Mouse (Mus musculus): ENCODE measurements at regions not wholly inside any gene's neighbourhood (a gene's known extent, or its start where the extent isn't known, plus 50 kb on each side); places are given as distances from the start of the nearest gene placed in this dataset.

DNA sequence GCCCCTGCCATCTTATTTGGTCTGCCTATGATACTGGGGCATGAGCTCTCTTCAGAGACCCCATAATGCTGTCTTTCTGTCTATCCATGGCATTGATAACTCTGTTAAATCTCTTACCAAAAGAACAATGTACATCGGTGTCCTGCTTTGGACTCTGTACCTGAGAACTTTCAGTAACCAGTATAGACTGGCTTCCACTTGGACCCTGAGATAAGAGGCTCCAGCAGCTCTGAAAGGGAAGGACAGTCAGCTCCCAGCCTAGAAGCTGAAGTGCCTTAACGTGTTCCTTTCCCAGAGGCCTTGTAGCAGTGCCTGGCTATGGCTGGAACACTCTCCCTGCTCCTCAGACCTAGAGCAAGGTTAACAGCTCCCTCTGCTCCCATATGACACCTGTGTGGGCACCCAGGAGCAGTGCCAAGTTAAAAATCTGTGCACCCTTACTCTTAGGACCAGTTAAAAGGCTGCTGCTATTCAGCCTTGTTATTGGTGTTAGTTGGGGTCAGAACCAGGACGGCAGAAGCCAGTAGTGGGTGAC lies 343.8 kb upstream of the Hs6st1 start:
- DNase-seq: no peak

DNA sequence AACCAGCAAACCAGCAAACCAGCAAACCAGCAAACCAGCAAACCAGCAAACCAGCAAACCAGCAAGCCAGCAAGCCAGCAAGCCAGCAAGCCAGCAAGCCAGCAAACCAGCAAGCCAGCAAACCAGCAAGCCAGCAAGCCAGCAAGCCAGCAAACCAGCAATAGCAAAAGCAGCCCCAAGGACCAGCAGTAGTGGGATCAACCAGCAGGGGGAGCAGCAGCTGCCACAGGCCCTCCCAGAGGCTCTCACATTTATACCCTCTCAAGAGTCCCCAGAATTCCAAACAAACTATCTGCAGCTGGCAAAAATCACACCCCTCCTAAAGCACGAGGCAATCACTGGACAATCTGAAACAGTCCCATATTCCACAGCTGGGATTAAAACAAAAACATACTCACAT lies 341.6 kb upstream of the Hs6st1 start:
- peak; percentile 57 for DNase-seq

DNA sequence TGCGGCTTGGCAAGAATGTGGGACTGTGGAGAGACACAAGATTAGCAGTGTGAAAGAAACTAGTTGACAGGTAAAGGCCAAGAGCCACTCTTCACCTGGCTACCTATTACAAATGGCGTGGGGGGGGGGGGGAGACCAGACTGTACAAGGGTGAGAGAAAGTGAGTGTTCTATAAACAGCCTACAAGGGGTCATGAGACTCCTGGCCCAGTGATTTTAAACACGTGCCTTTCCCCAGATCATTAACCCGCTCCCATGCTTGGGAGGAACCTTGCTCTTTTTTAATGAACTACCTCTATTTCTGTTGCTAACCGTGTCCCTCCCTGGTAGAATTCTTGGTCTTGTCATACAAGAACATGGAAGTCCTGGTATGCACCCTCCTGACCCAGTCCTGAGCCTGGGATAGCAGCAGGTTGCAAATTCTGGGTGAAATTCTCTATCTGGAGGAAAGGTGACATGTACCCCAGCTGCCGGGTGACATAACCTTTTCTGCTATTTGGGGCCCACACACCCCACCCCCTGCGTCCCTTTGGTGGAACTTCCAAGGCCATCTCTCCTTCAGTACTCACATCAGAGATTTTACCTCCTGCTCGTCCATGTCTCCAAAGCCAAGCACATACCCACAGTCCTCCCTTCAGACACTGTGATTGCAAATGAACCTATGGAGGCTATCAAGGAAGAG lies 340.8 kb upstream of the Hs6st1 start:
- DNase-seq: peak; percentile 64

DNA sequence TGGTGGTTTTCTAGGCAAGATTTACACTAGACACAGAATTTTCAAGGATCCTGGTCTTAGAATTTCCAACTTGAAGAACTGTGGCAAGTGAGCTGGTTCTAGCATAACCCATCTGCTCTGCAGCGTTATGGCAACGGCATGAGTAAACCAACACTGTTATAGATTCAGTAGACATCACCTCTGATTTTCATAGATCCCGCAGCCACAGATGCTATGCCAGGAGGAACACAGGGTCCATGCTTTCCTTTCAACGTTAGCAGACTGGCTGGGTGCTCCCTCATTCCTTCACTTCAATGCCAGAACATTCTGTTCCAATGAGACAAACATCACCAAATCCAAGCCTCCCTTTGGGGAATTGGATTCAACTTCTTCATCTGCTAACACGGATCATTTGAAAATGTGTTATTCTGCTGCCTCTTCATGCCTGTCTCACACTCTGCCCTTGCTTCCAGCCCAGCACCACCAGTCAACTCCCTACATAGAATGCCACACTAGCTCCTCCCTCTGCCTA lies 338.4 kb upstream of the Hs6st1 start:
- DNase-seq: no peak

DNA sequence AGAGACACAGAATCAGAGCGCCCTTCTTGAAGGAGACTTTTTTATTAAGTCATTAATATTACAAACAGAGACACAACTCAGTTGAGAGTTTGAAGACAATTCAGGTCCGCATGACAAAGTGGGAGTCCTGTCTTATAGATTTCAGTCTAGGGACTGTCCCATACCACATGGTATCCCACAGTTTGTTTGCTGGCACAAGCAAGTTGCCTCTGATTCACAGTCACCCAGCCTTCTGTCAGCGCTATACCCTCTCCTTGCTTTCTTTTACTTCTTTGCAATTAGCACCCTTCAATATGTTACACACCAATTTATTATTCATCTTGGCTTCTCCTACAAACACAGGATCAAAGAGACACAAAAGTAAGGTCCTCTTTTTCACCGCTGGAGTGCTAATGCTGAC lies 337.9 kb upstream of the Hs6st1 start:
- no peak for DNase-seq

DNA sequence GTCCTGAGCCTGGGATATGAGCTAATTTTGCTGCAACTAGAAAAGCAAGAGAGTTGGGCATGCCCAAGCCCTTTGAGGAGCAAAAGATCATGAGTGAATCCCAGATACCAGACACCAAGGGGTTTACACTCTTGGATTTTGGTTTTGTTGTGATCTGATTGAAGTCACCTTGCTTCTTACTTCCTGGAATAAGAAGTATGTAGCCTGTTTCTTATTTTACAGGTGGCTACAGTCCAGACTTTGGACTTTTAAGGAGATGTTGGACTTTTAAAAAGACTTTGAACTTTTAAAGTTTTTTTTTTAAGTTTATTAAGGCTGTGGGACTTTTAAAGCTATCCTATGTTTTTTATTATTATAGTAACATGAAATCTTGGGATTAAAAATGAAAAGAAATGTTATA lies 332.0 kb upstream of the Hs6st1 start:
- no peak for DNase-seq

DNA sequence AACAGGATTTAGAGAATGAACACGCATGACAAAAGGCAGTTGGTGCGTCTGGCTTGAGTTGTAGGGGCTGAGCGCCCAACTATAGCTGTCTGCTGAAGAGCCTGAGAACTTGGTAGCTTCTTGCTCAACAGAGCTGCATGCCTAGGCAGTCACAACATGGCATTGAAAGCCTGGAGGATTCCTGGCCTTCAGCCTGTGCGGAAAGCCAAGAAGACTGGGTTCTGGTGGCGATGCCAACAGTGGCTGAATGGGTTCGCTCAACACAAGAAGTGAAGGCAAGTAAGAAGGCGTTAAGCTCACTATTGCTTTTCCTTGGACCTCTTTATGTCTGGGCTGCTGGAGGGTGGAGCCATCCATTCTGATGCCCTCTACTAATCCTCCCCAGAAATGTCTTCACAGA lies 318.6 kb upstream of the Hs6st1 start:
- no peak for DNase-seq

DNA sequence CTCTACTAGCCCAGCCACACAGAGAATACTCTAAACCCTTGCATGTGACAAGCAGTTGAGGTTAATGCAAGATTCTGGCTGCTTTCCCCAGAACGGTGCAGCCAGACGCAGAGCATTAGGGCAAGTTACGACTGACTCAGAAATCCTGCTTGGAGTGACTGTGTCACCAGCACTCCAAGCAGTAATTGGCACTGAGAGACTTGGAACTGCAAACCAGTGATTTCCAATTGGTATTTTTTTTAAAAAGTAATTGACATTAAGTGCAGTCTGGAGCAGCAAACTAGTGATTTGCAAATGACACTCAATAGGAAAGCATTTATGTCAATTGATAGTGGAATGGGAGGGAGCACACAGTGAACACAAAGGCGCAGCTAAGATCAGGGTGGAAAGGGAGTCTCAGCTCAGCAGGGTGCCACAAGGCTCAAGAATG lies 318.1 kb upstream of the Hs6st1 start:
- no peak for DNase-seq

DNA sequence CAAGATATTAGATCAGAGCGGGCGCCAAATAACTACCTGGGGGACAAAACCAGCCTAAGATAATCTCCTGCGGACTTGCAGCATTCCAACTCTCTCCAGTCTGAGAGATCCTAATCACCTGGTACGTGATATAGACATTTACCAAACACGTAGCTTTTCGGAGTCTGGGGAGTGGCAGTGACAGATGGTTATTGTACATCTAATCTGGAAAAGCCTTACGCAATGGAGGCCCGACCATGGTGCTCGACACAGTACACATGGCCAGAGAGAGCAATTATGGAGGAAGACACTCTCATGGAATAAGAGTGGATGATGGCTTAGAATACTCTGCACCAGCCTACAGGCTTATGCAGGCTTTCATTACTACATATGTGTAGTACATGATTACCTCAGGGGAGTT lies 315.6 kb upstream of the Hs6st1 start:
- no peak for DNase-seq

DNA sequence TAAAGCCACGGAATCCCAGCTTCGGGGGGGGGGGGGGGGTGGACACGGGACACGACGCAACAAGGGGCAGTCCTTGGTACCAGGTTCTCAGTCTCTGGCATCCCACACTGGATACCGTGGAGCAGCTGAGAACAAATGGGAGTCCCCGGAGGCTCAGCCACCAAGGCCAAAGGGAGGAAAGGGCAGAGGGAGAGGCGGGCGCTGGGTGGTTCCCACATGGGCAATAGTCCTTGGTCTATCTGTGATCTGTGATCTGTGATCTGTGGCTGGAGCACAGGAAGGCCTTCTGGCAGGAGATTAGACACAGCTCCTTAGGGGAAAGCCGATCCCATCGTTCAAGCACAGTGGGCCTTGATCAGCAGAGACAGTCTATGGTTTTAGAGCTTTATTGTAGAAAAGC lies 314.0 kb upstream of the Hs6st1 start:
- DNase-seq: peak; percentile 7

DNA sequence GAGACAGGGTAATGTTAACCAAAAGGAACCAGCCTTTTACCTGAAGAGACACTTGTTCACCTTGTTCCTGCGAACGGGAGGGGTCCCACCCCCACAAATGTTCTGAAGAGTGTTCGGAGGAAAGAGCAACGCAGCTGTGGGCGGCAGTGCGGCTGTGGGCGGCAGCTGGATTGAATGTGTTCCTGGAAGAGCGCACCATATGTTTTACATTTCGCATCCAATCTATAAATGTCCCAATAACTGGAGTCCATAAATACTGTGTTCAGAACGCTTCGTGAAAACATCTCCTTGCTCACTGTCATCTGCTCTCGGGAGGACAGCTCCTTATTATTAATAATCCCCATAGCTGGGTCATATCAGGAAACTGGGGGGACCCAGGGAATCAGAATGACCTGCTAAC lies 309.2 kb upstream of the Hs6st1 start:
- DNase-seq: no peak

DNA sequence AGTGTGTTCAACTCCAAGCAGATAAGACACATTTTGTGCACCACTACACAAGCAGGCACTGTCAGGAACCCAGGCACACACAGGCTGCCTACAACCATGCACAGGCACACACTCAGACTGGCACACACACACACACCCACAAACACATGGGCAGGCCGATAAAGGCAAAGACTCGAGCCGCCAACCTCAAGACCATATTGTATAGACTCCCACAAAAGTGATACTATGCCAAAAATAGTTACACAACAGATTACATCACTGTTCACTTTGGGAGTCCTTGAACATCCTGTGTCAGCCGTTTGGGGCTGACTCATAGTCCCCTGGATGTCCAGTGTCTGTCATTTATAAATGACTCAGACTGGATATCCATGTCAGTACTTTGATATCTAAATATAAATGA lies 308.6 kb upstream of the Hs6st1 start:
- DNase-seq: no peak

DNA sequence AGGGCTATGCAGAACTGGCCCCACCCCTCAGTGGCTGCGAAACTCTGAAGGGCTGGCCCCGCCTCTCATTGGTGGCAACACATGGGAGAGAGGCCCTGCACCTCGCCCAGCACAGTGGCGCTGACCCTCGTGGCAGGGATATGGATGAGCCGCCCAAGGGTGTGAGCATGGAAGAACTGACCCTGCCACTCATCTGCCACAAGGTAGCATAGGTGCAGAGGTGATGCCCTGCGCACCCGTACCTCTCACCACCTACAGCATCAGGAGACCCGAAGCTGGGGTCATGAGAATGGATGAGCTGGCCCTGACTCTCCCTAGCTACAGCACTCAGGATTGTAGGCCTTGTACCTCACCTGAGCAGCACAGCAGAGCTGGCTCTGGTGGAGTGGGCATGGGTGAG lies 305.1 kb upstream of the Hs6st1 start:
- no peak for DNase-seq

DNA sequence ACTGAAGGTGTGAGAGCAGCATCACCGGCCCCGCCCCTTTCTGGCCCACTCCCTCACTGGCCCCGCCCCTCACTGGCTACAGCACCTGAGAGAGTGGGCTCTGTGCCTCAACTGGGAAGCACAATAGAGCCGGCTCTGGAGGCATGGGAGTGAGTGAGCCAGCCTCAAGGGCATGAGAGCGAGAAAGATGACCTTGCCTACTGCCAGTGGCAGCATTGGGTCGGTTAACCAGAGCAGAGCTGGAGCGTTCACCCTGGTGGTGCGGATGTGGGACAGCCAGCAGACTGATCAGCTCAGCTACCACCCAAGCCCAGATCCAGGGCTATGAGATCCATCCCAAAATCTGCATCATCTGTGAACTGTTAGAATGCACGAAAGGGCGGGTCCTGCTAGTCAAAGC lies 304.7 kb upstream of the Hs6st1 start:
- DNase-seq: no peak

DNA sequence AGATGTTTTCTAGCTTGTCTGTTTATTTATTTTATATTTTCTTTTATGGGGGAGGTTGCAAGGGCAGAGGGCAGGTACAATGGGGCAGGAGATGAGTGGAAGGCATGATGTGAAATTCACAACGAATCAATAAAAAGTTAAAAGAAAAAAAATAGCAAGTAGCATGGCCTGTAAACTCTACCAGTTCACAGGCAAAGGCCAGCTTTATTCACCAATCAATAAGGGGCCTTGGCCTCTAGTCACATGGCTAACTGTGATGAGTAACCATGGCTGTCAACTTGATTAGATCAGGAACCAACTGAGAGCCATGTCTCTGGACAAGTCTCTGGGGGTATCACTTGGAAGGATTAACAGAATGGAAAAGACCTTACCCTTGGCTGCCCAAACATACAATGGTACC lies 304.1 kb upstream of the Hs6st1 start:
- no peak for DNase-seq

DNA sequence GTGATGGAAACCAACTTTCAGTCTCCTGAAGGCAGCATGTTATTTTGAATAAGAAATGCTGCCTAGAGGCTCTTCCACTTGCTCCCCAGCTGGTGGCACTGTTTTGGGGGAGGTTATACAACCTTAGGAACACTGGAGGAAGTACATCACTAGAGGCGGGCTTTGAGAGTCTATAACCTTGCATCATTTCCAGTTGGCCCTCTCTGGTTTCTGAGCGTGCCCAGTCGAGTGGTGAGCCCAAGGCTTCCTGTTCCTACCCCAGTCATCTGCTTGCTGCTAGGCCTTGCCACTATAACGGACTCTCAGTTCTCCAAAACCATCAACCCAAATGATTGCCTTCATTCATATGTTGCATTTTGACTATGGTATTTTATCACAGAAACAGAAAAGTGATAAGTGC lies 302.5 kb upstream of the Hs6st1 start:
- DNase-seq: no peak

DNA sequence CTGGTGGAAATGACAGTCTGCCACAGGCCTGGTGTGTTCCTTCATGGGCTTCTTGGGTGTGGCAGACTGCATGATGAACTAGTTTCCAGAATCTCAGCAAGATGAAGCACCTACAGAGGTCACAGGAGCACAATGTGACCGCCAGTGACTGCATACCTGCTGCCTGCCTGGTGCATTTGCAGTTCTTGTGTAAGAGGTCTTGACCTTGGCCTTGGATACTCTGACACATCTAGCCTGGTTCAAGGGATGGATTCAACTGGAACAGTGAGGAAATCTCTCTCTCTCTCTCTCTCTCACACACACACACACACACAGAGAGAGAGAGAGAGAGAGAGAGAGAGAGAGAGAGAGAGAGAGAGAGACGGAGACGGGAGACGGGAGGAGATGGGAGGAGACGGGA lies 301.9 kb upstream of the Hs6st1 start:
- no peak for DNase-seq

DNA sequence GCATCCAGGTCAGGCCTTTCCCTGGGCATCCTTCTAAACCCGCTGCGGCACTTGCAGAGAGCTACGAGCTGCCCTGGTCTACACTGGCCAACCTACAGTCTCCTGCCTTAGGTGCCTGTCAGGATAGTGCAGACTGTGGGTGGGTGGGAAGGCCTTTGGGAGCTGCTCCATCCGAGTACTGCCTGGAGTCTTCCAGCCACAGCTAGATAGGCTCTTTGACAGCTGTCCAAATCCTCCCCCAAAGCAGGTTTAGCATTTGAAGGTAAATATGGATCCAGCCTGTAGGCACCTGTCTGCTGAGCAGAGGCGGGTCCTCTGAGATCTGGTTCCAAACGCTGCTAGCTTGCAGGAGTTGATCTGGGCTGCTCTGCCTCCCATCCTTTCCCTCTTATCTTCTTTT lies 295.6 kb upstream of the Hs6st1 start:
- no peak for DNase-seq

DNA sequence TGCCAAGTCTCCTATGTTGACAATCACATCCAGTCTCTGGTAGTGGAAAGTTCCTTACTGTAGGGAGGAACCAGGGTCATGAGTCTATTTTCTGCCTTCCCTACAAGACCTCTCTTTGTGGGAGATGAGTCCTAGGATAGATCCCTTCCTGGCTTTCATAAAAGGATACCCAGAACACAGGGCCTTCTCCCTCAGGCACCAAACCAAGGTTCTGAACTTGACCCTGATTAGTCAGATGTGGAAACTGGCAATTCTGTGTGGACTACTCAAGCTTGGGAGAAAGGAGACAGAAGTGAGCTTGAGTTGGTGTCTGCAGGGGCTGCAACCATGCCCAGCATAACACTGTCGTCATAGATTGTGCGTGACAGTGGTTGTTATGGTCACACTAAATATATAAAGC lies 293.6 kb upstream of the Hs6st1 start:
- no peak for DNase-seq

DNA sequence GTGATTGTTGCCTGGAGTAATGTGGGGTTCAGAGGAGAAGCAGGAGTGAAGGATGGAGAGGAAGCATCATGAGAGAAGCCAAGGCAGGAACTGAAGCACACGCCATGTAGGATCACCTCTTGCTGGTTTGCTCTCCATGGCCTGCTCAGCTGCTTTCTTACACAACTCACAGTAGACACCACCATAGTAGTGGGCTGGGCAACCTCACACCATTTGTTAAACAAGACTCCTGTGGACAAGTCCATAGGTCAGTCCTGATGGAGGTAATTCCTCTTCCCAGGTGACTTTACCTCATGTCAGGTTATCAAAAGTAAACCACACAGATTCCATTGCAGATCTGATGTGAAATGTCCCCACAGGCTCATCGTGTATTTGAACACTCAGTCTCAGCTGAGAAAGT lies 285.5 kb upstream of the Hs6st1 start:
- no peak for DNase-seq

DNA sequence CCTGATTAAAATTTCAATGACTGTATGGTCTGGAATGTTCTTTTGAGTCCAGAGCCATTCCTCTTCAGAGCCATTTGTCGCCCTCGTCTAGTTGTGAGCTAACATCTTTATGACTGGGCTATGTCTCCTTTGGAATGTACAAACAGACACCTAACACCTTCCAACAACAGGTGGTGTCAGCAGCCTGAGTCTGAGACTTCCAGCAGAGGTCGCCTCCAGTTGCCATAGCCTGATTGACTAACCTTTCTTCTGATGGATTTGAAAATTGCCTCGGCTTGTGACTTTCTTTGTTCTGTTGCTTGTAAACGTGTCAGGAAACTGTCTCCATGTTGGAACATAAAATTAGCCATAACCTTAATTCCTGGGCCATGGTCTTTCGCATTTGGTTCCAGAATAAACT lies 284.8 kb upstream of the Hs6st1 start:
- DNase-seq: peak; percentile 27

DNA sequence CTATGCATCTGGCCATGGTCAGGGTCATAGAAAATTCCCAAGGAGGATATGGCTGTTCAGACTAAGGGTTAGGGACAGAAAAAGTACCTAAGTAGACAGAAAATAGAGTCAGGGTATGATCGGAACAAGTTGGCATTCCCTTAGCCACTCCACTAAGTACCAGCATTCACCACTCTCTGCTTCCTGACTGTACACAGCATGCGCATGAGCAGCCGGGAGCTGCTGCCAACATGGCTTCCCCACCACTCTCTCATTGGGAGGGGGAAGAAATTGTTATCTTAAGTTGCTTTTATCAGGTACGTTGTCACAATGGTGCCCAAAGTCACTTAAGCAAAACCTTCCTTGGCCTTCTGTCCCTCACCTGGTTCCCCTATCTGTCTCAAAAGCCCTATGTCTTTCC lies 282.0 kb upstream of the Hs6st1 start:
- no peak for DNase-seq

DNA sequence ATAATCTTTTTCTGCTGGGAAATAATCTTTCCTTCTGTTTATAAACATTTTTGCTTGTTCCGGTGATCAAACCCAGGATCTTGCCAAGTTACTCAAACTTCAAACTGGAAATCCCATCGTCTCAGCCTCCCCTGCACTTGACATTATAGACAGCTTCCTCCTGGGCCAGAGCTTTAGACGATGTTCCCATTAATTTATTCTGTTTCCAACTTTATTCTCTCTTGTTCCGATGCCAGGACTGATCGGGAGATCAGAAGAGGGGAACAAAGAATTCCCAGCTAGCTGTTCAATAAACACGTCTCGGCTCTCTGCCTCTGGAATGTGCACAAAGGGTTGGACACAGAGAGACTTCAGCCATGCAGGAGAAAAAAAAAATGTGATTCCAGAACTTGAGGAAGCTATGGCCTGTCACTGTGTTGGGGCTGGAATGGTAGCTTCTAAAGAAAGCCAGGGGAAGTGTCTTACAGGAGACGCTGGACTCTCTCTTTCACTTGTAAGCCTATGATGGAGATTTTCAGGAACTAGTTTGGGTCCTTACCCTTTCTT lies 281.5 kb upstream of the Hs6st1 start:
- peak; percentile 9 for DNase-seq

DNA sequence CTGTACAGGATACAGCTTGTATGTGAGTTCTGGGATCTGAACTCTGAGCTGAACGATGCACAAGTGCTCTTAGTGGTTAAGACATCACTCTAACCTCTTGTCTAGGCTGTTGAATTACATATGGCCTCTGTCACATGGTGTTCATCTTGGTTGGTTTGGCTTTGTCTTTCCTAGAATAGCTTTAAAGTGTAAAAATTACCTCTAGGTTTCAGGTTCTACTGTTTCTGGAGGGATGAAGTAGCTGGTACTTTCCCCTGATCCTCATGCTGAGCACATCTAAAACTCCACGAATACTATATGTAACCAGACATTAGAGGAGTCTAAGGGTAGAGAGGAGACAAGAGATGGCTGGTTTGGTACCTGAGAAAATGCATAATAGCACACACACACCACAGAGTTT lies 271.1 kb upstream of the Hs6st1 start:
- no peak for DNase-seq

DNA sequence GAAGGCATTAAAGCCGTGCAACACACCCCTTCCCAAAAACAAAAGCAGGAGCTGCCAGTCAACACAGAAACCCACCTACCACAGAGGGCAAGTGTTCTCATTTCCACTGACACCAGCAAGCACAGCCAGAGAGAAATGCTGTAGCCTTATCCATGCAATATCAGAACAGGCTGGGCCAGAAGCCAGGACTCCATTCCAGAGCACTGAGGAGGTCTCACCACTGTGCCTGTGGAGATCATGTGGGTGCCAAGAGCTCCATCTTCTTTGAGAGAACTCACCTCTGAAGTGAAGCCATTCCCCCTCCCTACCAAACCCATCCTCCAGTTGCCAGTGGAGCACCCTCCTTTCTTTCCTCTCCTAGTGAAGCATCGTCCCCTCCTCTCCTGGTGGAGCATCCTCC lies 270.7 kb upstream of the Hs6st1 start:
- no peak for DNase-seq

All from kidney, postnatal 14 days (tissue).